Mouse (Mus musculus): ENCODE data around the gene Gpr84.
"Not testable (repeated sequence)": the region's sequence is repeated elsewhere in the genome, so short reads cannot be mapped to it uniquely, and the experiment has no call there.

The Gpr84 gene

DNA sequence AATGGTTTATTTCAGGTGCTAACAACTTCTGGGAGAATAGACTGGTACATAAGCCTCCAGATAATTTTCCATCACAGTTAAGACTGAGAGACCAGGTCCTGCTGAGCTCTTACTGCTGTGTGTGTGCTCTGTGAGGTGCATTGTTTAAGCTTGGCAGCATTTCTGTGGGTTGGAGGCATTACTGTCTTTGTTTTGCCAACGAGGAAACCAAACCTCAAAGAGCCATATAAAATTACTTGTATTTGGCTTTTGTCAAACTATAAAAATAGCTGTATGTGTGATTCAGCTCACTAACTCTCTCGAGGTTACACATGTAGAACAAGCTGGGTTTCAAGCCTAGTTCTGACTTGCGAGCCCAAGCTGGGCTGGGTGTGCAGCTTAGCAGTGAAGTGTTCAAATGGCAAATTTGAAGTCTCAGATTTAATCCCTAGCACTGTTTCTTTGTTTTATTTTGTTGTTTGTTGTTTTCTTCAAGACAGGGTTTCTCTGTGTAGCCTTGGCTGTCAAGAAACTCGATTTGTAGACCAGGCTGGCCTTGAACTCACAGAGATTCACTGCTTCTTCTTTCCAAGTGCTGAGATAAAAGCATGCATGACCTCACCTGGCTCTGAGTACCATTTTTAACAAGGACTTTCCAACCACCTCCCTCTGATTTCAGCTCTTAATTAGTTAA, 17.6 kb downstream of the Gpr84 start:
- ATAC-seq (ENCODE audit: insufficient number of reproducible peaks, low FRiP score, low TSS enrichment) = no peak

DNA sequence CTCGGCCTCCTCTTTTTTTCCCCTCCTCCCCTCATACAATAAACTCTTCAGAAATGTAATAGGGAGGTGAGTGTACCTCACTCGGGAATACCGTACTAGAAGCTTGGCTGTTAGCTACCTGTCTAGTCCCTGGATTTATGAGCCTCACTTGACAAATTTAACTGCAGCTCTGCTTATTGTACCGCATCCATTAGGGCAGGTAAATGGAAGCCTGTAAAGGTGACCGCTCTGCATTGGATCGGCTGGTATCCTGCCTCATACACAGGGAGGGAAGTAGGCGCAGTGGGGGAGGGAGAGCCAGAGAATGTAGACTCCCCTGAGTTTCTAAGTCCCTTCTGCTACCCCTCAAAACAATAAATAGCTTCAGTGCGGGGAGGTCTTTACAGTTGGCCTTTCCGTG, 19.6 kb downstream of the Gpr84 start:
- no peak for ATAC-seq (ENCODE audit: insufficient number of reproducible peaks, low FRiP score, low TSS enrichment)

DNA sequence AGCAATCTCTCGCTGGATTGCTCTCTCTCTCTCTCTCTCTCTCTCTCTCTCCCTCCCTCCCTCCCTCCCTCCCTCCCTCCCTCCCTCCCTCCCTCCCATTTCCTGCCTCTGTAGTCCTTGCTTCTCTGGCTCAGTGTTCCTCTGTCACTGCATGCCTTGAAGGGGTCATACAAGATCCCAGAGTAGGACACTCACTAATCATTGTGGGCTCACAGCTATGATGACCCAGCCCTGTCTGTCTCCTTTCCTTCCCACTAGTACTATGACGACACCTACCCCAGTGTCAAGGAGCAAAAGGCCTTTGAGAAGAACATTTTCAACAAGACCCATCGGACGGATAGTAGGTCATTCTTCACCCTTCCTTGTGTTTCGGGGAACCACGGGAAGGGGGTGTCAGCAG, 20.0 kb downstream of the Gpr84 start:
- ATAC-seq (ENCODE audit: insufficient number of reproducible peaks, low FRiP score, low TSS enrichment) = no peak

DNA sequence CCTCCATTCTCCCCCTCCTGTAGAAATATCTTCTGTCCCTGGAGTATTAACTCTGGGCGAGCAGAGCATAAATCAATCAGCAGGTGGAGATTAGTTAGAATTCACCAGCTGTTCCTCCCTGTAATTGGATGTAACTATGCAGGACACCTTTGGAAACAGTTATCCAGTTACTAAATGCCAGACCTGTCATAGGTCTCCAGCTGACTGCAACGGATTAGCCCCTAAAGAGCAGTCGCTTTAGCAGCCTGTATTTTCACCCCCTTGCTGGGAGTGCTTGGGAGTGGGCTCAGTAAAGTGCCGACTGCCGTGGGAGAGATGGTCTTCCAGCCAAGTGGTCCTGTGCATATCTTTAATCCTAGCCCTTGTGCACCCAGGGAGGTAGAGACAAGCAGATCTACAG, 20.8 kb downstream of the Gpr84 start:
- ATAC-seq (ENCODE audit: insufficient number of reproducible peaks, low FRiP score, low TSS enrichment) = no peak

DNA sequence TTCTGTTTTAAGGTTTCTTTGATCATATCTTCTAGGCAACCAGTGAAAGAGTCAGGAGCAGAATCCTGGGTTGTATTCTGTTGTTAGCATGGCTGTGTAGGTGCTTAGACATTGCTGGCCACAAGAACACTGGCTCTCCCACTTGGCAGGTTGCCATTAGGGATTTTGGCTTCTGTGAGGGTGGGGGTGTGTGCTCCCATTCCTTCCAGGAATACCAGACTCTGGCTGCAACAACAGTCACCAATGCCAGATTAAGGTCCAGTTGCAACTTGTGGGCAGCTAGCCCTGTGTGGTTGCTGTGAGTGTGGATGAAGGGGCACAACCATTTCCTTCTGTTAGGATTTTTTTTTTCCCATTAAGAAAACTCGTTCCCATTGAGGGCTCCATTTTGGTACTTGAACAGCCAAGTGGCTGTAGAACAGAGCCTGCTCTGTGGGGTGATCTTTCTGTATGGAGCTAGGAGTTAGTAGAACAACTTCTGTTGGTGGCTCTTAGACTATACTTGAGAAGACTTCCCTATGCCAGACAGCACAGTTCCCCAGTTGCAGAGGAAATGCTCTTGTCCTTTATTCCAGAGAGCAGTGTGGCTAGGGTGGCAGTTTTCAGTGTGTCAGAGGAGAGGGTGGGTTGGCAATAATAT, 24.5 kb downstream of the Gpr84 start:
- ATAC-seq (ENCODE audit: insufficient number of reproducible peaks, low FRiP score, low TSS enrichment) = no peak

DNA sequence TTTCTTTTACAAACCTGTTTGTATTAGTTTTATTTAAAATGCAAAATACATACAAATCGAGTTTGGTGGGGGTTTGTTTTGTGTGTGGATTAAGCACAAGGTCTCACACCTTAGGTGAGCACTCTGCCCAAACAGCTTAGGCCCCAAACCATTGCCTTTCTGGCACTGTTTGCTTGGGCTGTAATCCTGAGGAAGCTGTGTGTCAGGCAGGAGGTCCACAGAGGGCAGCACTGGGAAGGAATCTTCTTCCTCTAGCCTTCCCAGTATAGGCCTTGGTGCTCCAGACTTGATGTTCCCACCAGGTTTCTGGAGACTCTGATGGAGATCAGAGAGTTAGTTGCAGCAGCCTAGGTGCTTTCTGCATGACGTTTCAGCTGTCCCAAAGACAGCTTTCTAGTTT, 25.8 kb downstream of the Gpr84 start:
- no peak for ATAC-seq (ENCODE audit: insufficient number of reproducible peaks, low FRiP score, low TSS enrichment)

DNA sequence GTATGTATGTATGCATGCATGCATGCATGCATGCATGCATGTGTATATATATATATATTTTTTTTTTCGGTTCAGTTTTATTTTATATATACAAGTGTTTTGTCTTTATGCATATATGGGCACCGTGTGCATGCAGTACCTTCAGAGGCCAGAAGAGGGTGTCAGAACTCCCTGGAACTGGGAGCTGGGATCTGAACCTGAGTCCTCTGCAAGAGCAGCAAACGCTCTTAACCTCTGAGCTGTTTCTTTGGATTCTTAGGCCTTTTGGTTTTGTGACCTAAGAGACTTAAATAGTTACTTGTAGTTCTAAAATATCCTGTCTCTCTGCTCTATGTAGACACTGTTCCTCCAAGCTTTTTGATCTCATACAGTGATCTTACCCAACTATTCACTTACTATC, 26.3 kb downstream of the Gpr84 start:
- no peak for ATAC-seq (ENCODE audit: insufficient number of reproducible peaks, low FRiP score, low TSS enrichment)

DNA sequence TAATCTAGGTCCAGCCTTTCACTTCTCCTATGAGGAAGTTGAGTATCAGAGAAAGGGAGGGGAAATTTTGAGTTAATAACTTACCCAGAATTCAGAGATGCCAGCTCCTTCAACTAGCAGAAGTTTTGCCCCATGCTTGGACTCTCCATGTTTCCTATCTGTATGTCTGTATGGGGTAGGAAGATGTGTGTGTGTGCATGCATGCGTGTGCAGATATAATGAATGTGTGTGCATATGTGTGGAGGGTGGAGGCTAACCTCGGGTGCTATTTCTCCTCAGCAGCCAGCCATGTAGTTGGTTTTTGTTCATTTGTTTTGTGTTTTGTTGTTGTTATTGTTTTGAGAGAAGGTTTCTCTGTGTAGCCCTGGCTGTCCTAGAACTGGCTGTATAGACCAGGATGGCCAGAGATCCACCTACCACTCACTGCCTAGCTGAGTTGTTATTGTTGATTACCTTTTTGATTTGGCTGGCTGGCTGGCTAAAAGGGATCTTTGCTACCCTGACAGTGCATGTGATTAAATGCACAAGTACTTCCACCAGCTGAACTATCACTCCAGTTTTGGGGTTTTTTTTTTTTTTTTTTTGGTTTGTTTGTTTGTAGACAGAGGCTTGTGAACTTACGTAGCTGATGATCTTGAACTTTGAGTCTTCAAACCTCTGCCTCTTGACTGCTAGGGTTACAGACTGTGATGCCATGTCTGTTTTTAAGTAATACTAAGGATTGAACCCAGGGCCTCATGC, 28.8 kb downstream of the Gpr84 start:
- ATAC-seq (ENCODE audit: insufficient number of reproducible peaks, low FRiP score, low TSS enrichment) = no peak

DNA sequence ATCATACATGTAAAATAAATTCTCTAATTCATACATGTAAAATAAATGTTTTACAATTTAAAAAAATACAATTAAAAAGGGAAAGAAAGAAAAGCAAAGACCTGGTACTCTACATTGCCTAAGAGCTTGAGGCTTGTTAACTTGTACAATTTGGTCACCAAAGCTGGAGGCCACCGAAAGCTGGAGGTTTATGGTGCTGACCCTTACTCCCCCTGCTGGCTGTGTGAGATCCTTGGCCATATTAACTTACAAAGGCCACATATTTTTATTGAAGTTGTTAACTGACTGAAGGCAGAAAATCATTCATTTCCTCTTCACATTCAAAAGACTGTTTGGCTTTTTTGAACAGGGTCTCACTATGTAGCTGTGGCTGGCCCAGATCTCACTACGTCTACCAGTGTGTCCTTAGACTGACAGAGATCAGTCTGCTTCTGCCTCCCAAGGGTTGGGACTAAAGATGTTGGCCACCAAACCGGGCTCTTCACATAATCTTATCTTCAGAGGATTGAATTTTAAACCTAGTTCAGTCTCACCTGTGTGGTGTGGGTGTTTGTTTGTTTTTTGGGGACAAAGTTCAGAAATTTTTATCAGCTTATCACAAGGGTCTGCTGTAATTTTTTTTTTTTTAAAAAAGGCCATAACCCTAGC, 29.5 kb downstream of the Gpr84 start:
- ATAC-seq (ENCODE audit: insufficient number of reproducible peaks, low FRiP score, low TSS enrichment) = no peak

DNA sequence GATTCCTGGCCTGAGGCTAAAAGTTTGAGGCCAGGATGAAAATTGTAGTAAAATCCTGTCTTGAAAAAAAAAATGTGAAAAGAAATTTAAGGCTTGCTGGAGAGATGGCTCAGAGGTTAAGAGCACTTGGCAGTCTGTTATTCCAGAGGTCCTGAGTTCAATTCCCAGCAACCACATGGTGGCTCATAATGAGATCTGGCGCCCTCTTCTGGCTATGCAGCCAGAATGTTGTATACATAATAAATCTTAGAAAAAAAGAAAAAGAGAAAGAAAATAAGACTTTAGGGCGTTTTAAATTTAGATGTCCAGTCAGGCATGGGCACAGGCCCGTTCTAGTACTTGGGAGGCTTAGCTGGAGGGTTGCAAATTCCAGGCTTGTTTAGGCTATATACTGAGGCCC, 30.7 kb downstream of the Gpr84 start:
- ATAC-seq (ENCODE audit: insufficient number of reproducible peaks, low FRiP score, low TSS enrichment) = no peak

DNA sequence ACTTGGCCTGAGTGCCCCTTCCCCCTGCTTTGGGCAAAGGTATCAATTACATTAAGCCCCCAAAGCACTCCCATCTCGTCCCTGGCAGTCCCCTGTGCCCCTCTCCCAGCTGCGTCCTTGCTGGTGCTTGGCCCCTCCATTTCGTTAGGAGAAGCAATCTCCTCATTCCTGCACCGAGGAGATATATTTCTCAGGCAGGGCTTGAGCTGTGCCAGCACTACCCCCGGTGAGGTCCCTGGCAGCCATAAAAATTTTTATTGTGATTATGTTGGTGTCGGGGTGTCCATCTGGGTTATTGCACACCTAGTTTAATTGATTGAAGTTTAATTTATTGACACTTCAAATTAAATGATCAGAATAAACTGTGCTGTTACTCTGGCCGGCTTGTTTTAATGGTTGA, 32.5 kb downstream of the Gpr84 start:
- ATAC-seq (ENCODE audit: insufficient number of reproducible peaks, low FRiP score, low TSS enrichment) = no peak

DNA sequence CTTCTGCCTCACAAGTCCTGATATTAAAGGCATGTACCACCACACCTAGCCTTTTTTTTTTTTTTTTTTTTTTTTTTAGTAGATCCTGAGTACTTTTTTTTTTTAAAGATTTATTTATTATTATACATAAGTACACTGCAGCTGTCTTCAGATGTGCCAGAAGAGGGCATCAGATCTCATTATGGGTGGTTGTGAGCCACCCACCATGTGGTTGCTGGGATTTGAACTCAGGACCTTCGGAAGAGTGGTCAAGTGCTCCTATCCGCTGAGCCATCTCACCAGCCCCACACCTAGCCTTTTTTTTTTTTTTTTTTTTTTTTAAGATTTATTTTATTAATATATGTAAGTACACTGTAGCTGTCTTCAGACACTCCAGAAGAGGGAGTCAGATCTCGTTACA, 34.5 kb downstream of the Gpr84 start:
- not testable (repeated sequence) for ATAC-seq (ENCODE audit: insufficient number of reproducible peaks, low FRiP score, low TSS enrichment)

DNA sequence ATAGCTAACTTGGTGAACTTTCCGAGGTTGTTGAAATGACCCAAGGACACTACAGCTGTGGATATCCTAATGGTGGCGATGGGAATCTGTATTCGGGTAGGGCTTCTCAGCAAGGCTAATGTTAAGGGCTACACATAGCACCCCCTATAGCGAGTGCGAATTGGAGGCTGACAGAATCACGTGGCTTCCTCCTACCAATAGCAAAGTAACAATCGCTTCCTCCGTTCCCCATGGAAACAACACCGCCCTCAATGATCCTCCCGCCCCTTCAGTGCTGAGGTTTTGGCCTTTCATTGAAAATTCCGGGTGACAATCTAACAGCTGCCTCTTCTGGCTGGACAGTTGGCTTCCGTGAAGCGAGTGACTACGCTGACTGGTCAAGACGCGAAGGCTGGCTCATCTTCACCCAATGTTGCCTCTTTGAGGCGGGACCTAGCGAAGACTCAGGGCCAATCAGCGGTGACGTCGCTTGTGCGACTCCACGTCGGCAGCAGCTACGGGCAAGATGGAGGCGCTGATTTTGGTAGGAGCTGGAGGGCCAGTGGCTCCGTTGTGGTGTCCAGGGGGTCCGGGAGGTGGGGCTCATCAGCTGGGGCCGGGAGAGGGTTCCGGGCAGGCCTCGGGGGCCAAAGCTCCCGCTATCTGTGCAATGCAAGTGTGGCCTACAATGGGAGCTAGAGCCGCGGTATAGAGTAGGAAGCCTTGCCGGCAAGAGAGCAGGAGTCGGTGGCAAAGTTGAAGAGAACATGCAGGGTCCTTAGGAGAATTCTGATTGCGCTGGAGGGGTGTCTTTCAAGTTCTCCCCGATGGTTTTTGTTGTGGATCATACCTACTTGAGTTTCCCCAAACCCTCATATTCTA, 37.8 kb downstream of the Gpr84 start, which contains the start of gene Copz1:
Gene Copz1, plus strand, starts transcription at position 296 of the 861 bp plus-strand sequence.
- peak; percentile 100 for ATAC-seq (ENCODE audit: insufficient number of reproducible peaks, low FRiP score, low TSS enrichment)

DNA sequence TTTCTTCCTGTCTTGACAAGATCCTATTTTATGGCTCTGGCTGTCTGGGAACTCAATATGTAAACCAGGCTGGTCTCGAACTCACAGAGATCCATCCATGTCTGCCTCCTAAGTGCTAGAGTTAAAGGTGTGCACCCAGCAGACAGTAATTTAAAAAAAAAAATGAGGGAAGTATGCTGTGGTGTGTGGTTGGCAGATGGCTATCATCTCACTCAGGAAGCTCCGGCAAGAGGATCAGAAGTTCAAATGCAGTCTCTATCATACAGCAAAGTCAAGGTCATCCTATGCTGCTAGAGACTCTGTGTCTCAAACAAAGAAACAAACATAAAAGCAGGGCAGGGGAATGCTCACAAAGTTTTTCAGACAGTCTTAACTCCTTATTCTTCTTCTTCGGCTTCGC, 41.5 kb downstream of the Gpr84 start:
- ATAC-seq (ENCODE audit: insufficient number of reproducible peaks, low FRiP score, low TSS enrichment) = no peak

DNA sequence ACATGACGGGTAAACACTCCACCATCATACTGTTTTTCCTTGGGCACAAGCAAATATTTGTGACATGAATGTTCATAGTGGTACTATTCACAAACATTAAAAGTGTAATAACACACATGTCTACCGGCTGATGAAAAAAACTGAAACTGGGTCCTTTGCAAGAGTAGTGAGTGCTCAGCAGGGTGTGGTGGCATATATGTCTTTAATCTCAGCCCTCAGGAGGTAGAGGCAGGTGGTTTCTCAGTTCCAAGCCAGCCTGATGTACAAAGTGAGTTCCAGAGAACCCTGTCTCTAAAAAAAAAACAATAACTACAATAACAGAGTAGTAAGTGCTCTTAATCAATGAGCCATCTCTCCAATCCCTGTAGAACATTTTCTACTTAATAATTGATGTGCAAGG, 45.6 kb downstream of the Gpr84 start:
- ATAC-seq (ENCODE audit: insufficient number of reproducible peaks, low FRiP score, low TSS enrichment) = no peak

DNA sequence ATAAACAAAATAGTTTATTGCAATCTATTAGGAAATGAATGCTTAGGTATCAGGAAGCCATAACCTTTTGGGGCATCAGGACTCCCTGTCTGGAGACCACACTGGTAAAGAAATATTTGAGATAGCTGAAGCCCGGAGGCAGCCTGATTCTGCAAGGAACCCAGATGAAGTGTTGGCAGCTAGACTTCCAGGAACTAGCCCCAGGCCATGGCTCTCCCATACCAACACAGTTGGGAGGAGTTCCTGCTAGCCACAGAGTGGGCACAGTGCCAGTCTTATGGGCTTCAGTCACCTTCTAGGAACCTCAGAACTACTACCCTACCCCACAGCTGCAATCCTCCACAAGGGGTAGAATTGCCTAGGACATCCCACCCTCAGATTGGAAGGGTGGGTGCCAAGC, 50.4 kb downstream of the Gpr84 start:
- no peak for ATAC-seq (ENCODE audit: insufficient number of reproducible peaks, low FRiP score, low TSS enrichment)

DNA sequence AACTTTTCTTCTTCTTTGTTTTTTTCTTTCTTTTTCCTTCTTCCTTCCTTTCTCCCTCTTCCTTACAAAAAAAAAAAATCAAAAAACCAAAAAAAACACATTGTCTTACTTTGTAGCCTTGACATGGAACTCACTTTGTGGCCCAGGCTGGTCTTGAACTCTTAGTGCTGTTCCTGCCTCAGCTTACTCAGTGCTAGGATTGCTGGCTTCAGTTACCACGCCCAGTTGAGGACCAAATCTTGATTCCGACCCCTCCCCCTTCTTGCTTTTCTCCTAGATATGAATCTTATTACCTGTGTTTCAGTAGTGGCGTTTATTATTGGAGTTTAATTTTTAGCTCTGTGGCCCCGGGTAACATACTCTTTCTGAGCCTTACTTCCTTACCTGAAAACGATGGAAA, 51.2 kb downstream of the Gpr84 start:
- no peak for ATAC-seq (ENCODE audit: insufficient number of reproducible peaks, low FRiP score, low TSS enrichment)
